Mouse (Mus musculus): Measurements from ENCODE around the gene Scai. TPM values are rescaled to one million over a fixed set of nuclear protein-coding genes. Genes with fewer than 3 reads are reported as not detected.

Scai gene
- polyA plus RNA-seq, 1 experiment from 2014 or later, result 14.4 TPM

- DNase-seq (ENCODE audit: low spot score), result no peak
- Histone ChIP-seq H3K4me1 (replicated peaks; ENCODE audit: control insufficient read depth, insufficient read depth, low read length) (no peaks in the 10 kb centered on the region), H3K9ac (ENCODE audit: low read depth, low read length) (no peak overlapping the region), H3K9me3 (ENCODE audit: control insufficient read depth, low read length) (no peaks in the 10 kb centered on the region), H3K36me3 (ENCODE audit: control insufficient read depth, insufficient read depth, low read length) (no peaks in the 10 kb centered on the region), H3K27ac (ENCODE audit: low read depth, low read length) (no peak overlapping the region), H3K27me3 (ENCODE audit: control insufficient read depth, insufficient read depth, low read length) (no peaks in the 10 kb centered on the region), H3K4me2 (replicated peaks; ENCODE audit: low read depth, low read length) (no peak overlapping the region), H3K4me3 (ENCODE audit: low read depth, low read length) (no peak overlapping the region)
- 52% methylated on average over 1 of the region's 1 CpGs for WGBS
- ATAC-seq (ENCODE audit: low FRiP score), result no peak
Observed at GRCm38 (mm10) chr2:39069096-39069495, 121.4 kb downstream of the Scai start.

GRCm38 (mm10) chr2:39065400-39065987, 125.0 kb downstream of the Scai start, which contains the start of gene Golga1:
Golga1 (minus strand) TSS chr2:39065541.
- no peaks in the 10 kb centered on the region for H3K4me1 ChIP-seq (replicated peaks; ENCODE audit: control insufficient read depth, insufficient read depth, low read length)
- H3K36me3 ChIP-seq (ENCODE audit: control insufficient read depth, insufficient read depth, low read length), result no peaks in the 10 kb centered on the region
- peak within 1 kb of the TSS; percentile 85 for H3K4me3 ChIP-seq (ENCODE audit: low read depth, low read length)
- WGBS, result 1% methylated on average over 48 of the region's 50 CpGs
- H3K27ac ChIP-seq (ENCODE audit: low read depth, low read length), result peak within 1 kb of the TSS; percentile 66
- ATAC-seq (ENCODE audit: low FRiP score) (peak; percentile 99), DNase-seq (ENCODE audit: low spot score) (peak; percentile 94)
- peak within 1 kb of the TSS; percentile 93 for H3K4me2 ChIP-seq (replicated peaks; ENCODE audit: low read depth, low read length)
- H3K27me3 ChIP-seq (ENCODE audit: control insufficient read depth, insufficient read depth, low read length), result no peaks in the 10 kb centered on the region
- no peaks in the 10 kb centered on the region for H3K9me3 ChIP-seq (ENCODE audit: control insufficient read depth, low read length)
- H3K9ac ChIP-seq (ENCODE audit: low read depth, low read length), result peak within 1 kb of the TSS; percentile 91

GRCm38 (mm10) chr2:39064687-39065399, 125.7 kb downstream of the Scai start:
- 6% methylated on average over 25 of the region's 25 CpGs for WGBS
- H3K27me3 ChIP-seq (ENCODE audit: control insufficient read depth, insufficient read depth, low read length), result no peaks in the 10 kb centered on the region
- H3K4me3 ChIP-seq (ENCODE audit: low read depth, low read length), result peak overlapping the region; percentile 85
- no peaks in the 10 kb centered on the region for H3K9me3 ChIP-seq (ENCODE audit: control insufficient read depth, low read length)
- H3K36me3 ChIP-seq (ENCODE audit: control insufficient read depth, insufficient read depth, low read length), result no peaks in the 10 kb centered on the region
- DNase-seq (ENCODE audit: low spot score), result no peak
- H3K27ac ChIP-seq (ENCODE audit: low read depth, low read length), result peak overlapping the region; percentile 66
- peak overlapping the region; percentile 93 for H3K4me2 ChIP-seq (replicated peaks; ENCODE audit: low read depth, low read length)
- no peaks in the 10 kb centered on the region for H3K4me1 ChIP-seq (replicated peaks; ENCODE audit: control insufficient read depth, insufficient read depth, low read length)
- ATAC-seq (ENCODE audit: low FRiP score), result peak; percentile 44
- peak overlapping the region; percentile 91 for H3K9ac ChIP-seq (ENCODE audit: low read depth, low read length)

GRCm38 (mm10) chr2:39048515-39048914, 142.0 kb downstream of the Scai start:
- Histone ChIP-seq H3K36me3 (ENCODE audit: control insufficient read depth, insufficient read depth, low read length) (peaks cover 4% of the 10 kb centered on the region; the same call in 1 of the 2 replicates), H3K9ac (ENCODE audit: low read depth, low read length) (no peak overlapping the region), H3K4me1 (replicated peaks; ENCODE audit: control insufficient read depth, insufficient read depth, low read length) (no peaks in the 10 kb centered on the region), H3K4me2 (replicated peaks; ENCODE audit: low read depth, low read length) (no peak overlapping the region), H3K27me3 (ENCODE audit: control insufficient read depth, insufficient read depth, low read length) (no peaks in the 10 kb centered on the region), H3K4me3 (ENCODE audit: low read depth, low read length) (no peak overlapping the region), H3K27ac (ENCODE audit: low read depth, low read length) (no peak overlapping the region), H3K9me3 (ENCODE audit: control insufficient read depth, low read length) (no peaks in the 10 kb centered on the region)
- ATAC-seq (ENCODE audit: low FRiP score), result no peak
- 94% methylated on average over 1 of the region's 1 CpGs for WGBS
- no peak for DNase-seq (ENCODE audit: low spot score)

- H3K4me3 ChIP-seq (ENCODE audit: low read depth, low read length), result no peak overlapping the region
- H3K4me1 ChIP-seq (replicated peaks; ENCODE audit: control insufficient read depth, insufficient read depth, low read length), result no peaks in the 10 kb centered on the region
- peaks cover 7% of the 10 kb centered on the region for H3K36me3 ChIP-seq (ENCODE audit: control insufficient read depth, insufficient read depth, low read length)
- H3K9ac ChIP-seq (ENCODE audit: low read depth, low read length), result no peak overlapping the region
- no peaks in the 10 kb centered on the region for H3K9me3 ChIP-seq (ENCODE audit: control insufficient read depth, low read length)
- WGBS, result 89% methylated on average over 1 of the region's 1 CpGs
- DNase-seq (ENCODE audit: low spot score) (no peak), ATAC-seq (ENCODE audit: low FRiP score) (no peak)
- no peaks in the 10 kb centered on the region for H3K27me3 ChIP-seq (ENCODE audit: control insufficient read depth, insufficient read depth, low read length)
- H3K4me2 ChIP-seq (replicated peaks; ENCODE audit: low read depth, low read length), result no peak overlapping the region
- no peak overlapping the region for H3K27ac ChIP-seq (ENCODE audit: low read depth, low read length)
Observed at GRCm38 (mm10) chr2:39040215-39040614, 150.3 kb downstream of the Scai start.

GRCm38 (mm10) chr2:39031611-39032010, 158.9 kb downstream of the Scai start:
- Histone ChIP-seq H3K9ac (ENCODE audit: low read depth, low read length) (no peak overlapping the region), H3K36me3 (ENCODE audit: control insufficient read depth, insufficient read depth, low read length) (peaks cover 14% of the 10 kb centered on the region; the same call in 1 of the 2 replicates)

GRCm38 (mm10) chr2:39020004-39020403, 170.5 kb downstream of the Scai start:
- Histone ChIP-seq H3K4me3 (ENCODE audit: low read depth, low read length) (no peak overlapping the region), H3K27me3 (ENCODE audit: control insufficient read depth, insufficient read depth, low read length) (no peaks in the 10 kb centered on the region), H3K27ac (ENCODE audit: low read depth, low read length) (no peak overlapping the region), H3K9ac (ENCODE audit: low read depth, low read length) (no peak overlapping the region), H3K36me3 (ENCODE audit: control insufficient read depth, insufficient read depth, low read length) (peaks cover 7% of the 10 kb centered on the region; the same call in 1 of the 2 replicates), H3K9me3 (ENCODE audit: control insufficient read depth, low read length) (no peaks in the 10 kb centered on the region), H3K4me2 (replicated peaks; ENCODE audit: low read depth, low read length) (no peak overlapping the region), H3K4me1 (replicated peaks; ENCODE audit: control insufficient read depth, insufficient read depth, low read length) (no peaks in the 10 kb centered on the region)
- ATAC-seq (ENCODE audit: low FRiP score) (no peak), DNase-seq (ENCODE audit: low spot score) (no peak)
- 92% methylated on average over 1 of the region's 1 CpGs for WGBS

More at GRCm38 (mm10) chr2:39031611-39032010, 158.9 kb downstream of the Scai start:
- Histone ChIP-seq H3K9me3 (ENCODE audit: control insufficient read depth, low read length) (no peaks in the 10 kb centered on the region), H3K4me2 (replicated peaks; ENCODE audit: low read depth, low read length) (no peak overlapping the region), H3K27me3 (ENCODE audit: control insufficient read depth, insufficient read depth, low read length) (no peaks in the 10 kb centered on the region), H3K4me3 (ENCODE audit: low read depth, low read length) (no peak overlapping the region), H3K27ac (ENCODE audit: low read depth, low read length) (no peak overlapping the region), H3K4me1 (replicated peaks; ENCODE audit: control insufficient read depth, insufficient read depth, low read length) (no peaks in the 10 kb centered on the region)
- no peak for ATAC-seq (ENCODE audit: low FRiP score)
- WGBS, result 88% methylated on average over 1 of the region's 1 CpGs
- DNase-seq (ENCODE audit: low spot score), result no peak

- no peak for ATAC-seq (ENCODE audit: low FRiP score)
- no peak overlapping the region for H3K9ac ChIP-seq (ENCODE audit: low read depth, low read length)
- H3K27ac ChIP-seq (ENCODE audit: low read depth, low read length), result no peak overlapping the region
- no peak overlapping the region for H3K4me2 ChIP-seq (replicated peaks; ENCODE audit: low read depth, low read length)
- H3K4me3 ChIP-seq (ENCODE audit: low read depth, low read length), result no peak overlapping the region
- no peak for DNase-seq (ENCODE audit: low spot score)
- H3K36me3 ChIP-seq (ENCODE audit: control insufficient read depth, insufficient read depth, low read length), result peaks cover 5% of the 10 kb centered on the region; the same call in 1 of the 2 replicates
- H3K27me3 ChIP-seq (ENCODE audit: control insufficient read depth, insufficient read depth, low read length), result no peaks in the 10 kb centered on the region
- no peaks in the 10 kb centered on the region for H3K4me1 ChIP-seq (replicated peaks; ENCODE audit: control insufficient read depth, insufficient read depth, low read length)
- H3K9me3 ChIP-seq (ENCODE audit: control insufficient read depth, low read length), result no peaks in the 10 kb centered on the region
- 82% methylated on average over 3 of the region's 3 CpGs for WGBS
Observed at GRCm38 (mm10) chr2:39016581-39016980, 174.0 kb downstream of the Scai start.
